Mouse (Mus musculus) layer of hippocampus, adult 8-10 months (tissue): ENCODE measurements around the gene Ltc4s. TPM values are rescaled to one million over a fixed set of nuclear protein-coding genes. Genes with fewer than 3 reads are reported as not detected.

Experiments used
- DNase-seq, 2 experiments: peaks; one replicate each; pipeline ENCODE4 v3.0.0; 2022; ENCODE audit warnings: low spot score in 2 of 2
- microRNA-seq, 2 experiments: library from miRNA; unstranded; fragments of <30 nt; microRNA quantifications; one replicate each; pipeline ENCODE4 v1.2.0; 2022
- total RNA-seq, 4 experiments: library from RNA; stranded (reverse); gene quantifications; 2 replicates each; pipeline ENCODE4 v1.2.4; 2022

Gene Ltc4s
- total RNA-seq, 4 experiments from 2014 or later: 6.2 to 23.4 (median 10.7) TPM

DNA sequence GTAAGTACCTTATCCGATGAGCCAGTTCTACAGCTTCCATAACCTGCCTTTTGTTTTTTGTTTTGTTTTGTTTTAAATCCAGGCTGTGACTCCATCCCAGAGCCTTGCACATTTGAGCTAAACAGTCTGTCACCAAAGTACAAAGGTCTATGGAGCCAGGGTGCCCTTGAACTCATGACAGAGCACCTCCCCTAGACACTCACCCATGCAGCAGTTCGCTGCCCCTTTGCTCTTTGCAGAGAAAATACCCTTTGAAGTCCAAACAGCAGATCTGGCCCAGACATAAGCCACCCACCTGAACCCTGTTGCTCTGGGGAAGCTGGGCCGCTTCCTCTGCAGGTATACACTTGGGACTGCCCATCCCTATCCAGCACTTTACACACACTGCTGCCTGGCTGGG, 36.8 kb downstream of the Ltc4s start:
- DNase-seq: no peak

DNA sequence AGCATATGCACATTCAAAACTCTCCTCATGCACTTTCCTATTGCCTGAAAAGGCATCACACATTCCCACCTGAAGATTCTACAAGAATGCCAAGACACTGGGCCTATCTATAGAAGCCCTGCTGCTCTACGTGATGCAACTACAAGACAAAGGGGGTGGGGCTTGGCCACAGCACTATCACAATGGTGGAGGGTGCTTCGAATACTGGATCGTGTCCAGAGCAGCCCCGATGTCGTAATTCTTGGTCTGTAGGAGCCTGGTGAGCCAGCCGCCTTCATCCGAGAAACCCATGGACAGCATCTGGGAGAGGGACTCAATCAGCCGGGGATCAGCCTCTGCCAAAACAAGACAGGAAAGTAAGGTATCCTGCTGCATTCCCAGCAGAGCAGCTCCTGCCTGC, 37.8 kb downstream of the Ltc4s start:
- DNase-seq: no peak

DNA sequence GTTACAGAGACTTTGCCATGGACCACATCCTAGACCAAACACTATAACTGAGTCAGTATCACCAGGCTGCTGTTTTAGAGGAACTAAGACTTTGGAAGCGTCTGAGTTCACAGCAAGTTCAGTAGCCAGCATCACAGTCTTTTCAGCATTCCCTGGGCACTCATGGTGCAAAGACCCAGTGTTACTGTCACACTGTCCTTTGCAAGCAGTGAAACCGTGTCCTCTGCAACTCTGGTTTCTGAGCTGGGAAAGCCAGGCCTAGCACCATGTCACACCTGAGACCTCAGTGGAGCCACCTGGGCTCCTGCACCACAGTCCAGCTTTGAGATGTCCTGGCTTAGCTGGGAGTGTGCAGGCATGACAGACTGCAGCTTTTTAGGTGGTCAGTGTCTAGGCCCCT, 39.5 kb downstream of the Ltc4s start:
- DNase-seq: no peak

DNA sequence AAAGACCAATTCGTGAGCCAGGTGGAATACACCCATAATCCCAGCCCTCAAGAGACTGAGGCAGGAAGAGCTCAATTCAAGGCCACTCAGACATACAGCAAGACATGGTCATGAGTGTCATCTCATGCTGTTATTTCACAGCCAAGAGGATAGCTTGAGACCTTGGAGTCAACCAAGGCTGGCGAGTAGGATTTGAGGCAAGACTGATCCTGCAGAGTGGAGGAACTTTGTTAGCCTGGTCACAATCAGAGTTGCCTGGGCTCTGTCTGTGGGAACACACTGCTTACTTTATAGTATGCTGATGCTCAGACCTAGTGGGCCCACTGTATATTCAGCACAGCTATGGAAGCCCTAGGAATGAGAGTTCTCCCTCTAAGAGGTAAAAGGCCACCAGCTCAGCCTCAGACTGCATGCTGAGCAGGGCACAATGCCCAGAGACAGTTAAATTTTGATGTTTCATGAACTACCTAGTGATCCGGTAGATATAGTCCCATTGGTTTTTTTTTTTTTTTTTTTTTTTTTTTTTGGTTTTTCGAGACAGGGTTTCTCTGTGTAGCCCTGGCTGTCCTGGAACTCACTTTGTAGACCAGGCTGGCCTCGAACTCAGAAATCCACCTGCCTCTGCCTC, 40.1 kb downstream of the Ltc4s start:
- no peak for DNase-seq

DNA sequence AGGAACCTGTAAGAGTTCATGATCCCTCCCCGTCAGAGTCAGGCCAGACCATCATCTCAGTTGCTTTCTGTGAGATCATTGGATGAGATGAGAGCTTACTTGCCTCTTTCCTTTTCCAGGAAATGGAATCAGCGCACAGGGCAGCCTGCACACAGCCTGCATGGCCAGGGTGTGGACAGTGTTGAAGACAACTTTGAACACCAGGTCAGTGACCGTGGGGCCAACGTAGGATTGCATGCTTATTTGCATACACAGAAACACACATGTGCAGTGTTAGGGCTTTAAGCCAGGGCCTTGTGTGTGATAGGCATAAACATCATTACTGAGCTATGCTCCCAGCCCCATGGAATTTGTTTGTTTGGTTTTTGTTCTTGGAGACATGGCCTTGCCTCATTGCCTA, 40.9 kb downstream of the Ltc4s start:
- DNase-seq: no peak

DNA sequence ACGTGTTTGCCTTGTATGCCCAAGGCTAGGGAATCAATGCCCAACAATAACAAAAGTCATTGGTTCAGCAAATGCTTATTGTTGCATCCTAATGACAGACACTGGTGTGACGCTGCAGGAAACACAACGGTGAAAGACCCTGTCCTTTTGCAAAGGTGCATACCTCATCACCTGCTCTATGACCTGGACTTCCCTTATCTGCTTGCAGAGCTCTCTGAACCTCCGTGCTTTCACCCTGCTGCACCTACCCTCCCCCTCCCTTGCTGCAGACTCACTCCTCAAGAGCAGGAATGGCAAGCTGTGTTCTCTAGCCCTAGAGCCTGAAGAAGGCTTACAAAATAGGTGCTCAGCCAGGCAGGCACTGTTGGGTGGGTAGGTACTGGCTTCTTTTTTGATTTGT, 43.6 kb downstream of the Ltc4s start:
- DNase-seq: no peak

DNA sequence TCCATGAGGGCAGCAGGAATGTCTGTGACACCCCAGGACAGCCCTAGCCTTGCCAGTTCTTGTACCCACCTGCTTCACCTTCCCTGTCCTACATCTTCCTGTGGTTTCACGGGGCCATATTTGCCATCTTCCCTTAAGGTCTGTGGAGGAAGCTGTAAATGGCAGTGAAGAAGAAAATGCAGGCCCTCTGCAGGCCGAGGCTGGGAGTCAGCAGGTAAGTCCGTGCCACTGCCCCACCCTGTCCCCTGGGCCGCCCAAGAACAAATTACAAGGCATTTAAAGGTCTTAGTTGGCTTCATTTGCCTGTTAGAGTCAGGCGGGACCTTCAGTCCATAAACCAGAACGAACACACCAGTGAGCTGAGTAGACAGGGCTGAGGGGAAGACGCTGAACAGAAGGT, 44.3 kb downstream of the Ltc4s start:
- no peak for DNase-seq

DNA sequence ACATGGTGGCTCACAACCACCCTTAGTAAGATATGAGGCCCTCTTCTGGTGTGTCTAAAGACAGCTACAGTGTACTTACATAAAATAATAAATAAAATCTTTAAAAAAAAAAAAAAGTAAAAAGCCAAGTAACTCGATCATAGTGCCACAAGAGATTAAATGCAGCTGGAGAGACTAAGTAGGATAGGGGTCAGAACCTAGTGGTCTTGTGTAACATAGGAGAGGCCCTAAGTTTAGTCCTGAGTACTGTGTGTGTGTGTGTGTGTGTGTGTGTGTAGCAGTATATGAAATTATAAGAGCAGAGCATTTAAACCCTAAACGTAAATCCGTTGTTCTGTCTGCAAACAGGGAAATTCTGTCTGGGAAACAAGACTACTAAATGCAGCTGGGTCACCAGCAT, 46.1 kb downstream of the Ltc4s start:
- no peak for DNase-seq

DNA sequence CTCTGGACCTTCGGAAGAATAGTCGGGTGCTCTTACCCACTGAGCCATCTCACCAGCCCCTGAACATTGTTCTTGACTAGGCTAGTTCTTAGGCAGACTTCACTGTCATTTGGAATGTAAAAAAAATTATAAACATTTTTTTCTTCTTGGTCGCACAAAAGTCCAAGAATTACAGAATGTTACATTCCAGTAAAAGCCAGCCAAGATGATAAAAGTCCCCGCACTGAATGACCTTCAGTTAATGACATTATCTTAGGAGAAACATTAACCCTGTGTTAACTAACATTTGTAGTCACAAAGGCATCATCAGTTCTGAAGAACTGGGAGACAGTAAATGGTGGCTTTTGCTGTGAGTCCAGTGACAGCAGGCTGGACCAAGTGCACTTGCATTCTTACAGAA, 48.1 kb downstream of the Ltc4s start:
- no peak for DNase-seq

DNA sequence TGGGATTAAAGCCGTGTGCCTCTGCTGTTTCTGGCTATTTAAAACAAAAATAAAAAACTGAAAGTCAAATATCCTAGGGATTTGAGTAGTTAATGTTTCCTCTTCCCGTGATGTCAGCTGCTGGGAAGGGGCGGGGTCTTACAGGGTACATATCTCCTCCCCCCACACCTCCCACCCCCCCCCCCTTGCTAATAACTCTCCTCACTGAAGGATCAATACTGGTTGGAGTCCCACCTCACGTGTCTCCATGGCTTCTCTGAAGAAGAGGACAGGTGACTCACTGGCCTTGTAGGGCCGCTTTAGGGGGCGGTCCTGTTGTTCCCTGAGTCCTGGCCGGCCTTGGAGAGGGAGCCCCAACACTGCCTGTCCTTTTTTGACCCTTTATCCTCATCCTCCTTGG, 49.7 kb downstream of the Ltc4s start:
- DNase-seq: no peak

Small RNA genes within 50 kb of the gene (microRNA-seq; reads per million reads assigned to microRNA genes)
- gene Mir6919: 0.76 to 2.2 reads per million in 2 experiments

Other genes starting within 250 kb of the Ltc4s start
- 10 to 100 TPM; 75.8 to 95.8 (median 84.2) TPM for gene Rnf130, start 213.3 kb downstream of the Ltc4s start, total RNA-seq
- 100 to 1,000 TPM; 115 to 122 (median 118) TPM for gene Tbc1d9b, start 107.2 kb downstream of the Ltc4s start, total RNA-seq
- gene Mrnip, start 64.2 kb downstream of the Ltc4s start, total RNA-seq: 10 to 100 TPM; 14.0 to 16.9 (median 15.4) TPM
- 100 to 1,000 TPM; 473 to 497 (median 477) TPM for gene Sqstm1, start 27.8 kb downstream of the Ltc4s start, total RNA-seq
- 10 to 100 TPM; 73.7 to 78.1 (median 76.2) TPM for gene Mgat4b, start 27.7 kb downstream of the Ltc4s start, total RNA-seq
- 10 to 100 TPM; 10.6 to 12.0 (median 11.6) TPM for gene Maml1, start 53.7 kb upstream of the Ltc4s start, total RNA-seq
- 100 to 1,000 TPM; 388 to 462 (median 411) TPM for gene Canx, start 87.1 kb upstream of the Ltc4s start, total RNA-seq
- under 1 TPM in 1 of 4 experiments, not detected in 3; 0.96 TPM for gene Cby3, start 115.8 kb upstream of the Ltc4s start, total RNA-seq
- gene Hnrnph1, start 138.4 kb upstream of the Ltc4s start, total RNA-seq: 100 to 1,000 TPM; 246 to 288 (median 274) TPM
- 10 to 100 TPM; 29.6 to 33.1 (median 32.7) TPM for gene Rufy1, start 192.5 kb upstream of the Ltc4s start, total RNA-seq